Mouse (Mus musculus) olfactory bulb, adult 2 months (tissue): ENCODE measurements at regions not wholly inside any gene's neighbourhood (a gene's known extent, or its start where the extent isn't known, plus 50 kb on each side); places are given as distances from the start of the nearest gene placed in this dataset.

Experiments used
- CTCF ChIP-seq: fragments of 200-500 bp; IDR thresholded peaks from 2 replicates; pipeline ENCODE4 v1.5.1; 2012; ENCODE audit warnings: low read depth, mild to moderate bottlenecking, low read length, moderate library complexity; ENCODE audit not compliant: insufficient read depth
- POLR2A ChIP-seq: fragments of 200-500 bp; IDR thresholded peaks from 2 replicates; pipeline ENCODE4 v1.6.1; 2012; ENCODE audit warnings: mild to moderate bottlenecking, low read depth, low read length, moderate library complexity; ENCODE audit not compliant: insufficient read depth

DNA sequence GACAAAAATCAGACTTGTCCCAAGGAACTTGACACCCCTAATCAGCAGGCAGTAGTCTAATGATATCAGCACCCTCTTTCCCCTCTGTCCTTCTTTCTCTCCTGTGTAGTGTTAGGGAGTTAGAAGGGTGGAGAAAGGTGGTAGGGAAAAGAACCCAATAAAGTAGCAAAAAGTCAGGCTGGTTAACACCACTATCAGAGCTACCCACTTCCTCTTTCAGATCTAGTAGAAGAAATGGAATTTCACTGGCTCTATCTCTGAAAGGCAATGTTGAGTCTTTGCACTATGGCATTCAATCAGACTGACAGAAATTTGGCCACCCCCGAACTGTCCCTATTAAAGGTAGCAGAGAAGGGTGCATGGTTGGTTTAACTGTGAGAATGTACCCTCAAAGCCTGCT is 65.9 kb upstream of the Mpp6 start:
- no peak for TF ChIP-seq POLR2A
- TF ChIP-seq CTCF: no peak
